Mouse (Mus musculus) activated CD4-positive, CD25-positive, alpha-beta regulatory T cell, adult 4 months (primary cell): ENCODE data around the gene Fads2. TPM values are rescaled to one million over a fixed set of nuclear protein-coding genes. Genes with fewer than 3 reads are reported as not detected.

Source experiments
- ATAC-seq: one replicate; pipeline ENCODE4 v1.8.0; 2017
- polyA plus RNA-seq, 2 experiments: library from polyadenylated mRNA; unstranded; fragments of 100-300 nt; shearing (Covaris generic); gene quantifications; one replicate each; pipeline ENCODE4 v1.2.1; 2017

The Fads2 gene
- polyA plus RNA-seq, 2 experiments from 2014 or later, result 0.19 to 0.29 TPM

DNA sequence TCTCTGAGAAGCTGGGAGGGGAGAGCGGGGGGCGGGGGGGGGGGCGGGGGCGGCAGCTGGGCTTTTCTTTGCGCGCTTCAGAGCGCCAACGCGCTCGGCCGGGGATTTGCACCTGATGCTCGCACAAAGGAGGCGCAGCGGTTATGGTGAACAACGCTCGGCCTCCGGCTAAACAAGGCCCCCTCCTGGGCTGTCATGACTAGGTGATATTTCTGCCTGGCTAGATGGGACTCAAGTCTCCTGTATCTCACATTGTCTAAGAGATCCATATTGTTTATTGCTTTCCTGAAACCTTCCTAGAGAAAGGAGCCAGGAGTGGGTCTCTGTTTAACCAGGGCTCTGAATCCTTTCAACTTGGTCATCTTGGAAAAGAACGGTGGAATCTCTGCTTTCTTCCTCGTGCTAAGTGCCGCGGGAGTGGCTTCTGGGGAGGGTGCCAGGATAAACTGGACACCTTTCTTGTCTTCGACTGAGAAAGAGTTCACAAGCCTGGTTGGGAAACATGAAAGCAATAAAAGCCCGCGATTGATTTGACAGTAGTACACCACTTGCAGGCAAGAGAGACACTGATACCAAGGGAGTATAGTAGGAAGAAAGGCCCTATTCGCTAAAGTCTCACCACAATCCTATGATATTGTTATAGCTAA, 631 bp upstream of the Fads2 start:
- ATAC-seq, result no peak

DNA sequence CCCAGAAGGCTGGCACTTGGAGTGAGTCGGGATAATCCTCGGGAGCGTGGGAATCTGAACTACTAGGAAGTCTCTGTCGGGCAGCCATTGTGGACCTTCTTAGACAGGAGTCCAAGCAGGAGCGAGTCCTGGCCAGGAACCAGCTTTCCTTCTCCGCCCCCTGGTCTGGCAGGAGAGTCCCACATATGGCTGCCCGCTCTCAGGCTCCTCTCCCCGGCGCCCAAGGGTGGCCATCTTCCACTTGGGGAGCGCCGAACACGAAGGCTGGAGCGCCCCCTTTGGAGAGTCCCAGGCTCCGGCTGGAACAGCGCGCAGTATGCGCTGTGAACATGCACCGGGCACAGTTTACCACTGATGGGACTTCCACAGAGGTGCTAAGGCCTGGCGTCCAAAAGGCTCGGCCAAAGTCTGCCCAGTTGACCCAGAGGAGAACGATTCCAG, 895 bp downstream of the Fads2 start:
- no peak for ATAC-seq

DNA sequence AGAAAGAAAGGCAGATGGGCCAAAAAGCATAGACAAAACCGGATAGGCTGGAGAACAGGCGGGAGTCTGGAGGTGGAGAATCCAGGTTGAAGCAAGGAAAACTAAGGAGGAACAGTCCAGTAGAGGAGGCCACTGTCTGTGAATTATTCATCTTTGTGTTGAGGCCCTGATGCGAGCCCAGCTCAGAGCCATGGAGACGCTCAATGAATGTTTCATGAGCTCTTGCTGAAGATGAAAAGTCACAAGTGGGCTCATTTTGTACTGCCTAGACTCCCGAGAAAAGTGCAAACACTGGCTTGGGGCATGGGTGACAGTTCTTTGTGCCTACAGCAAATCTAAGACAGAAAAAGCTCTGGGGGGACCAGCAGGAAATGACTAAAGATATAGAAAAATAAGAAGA, 3.7 kb downstream of the Fads2 start:
- ATAC-seq, result no peak

DNA sequence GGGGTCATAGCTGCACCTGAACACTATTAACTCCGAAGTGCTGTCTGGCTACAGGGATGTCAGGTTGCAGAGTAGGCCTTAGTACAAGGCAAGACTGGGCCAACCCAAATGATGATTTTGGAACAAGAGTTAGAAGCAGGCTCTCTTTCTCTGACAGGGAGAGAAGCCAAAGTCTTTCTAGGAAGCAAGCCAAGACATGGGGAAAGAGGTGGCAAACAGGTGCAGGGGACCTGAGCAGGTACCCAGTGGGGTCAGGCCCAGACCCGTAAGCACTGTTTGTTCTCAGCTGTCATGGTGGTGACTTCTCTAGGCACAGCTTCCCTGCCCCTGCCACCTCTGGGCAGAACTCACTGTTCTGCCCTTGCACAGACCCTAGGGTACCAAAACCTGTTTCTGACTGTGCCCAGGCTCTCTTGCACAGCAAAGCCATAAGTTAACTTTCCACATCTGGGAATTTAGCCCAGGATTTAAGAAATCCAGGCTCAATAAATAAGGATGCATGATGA, 5.1 kb downstream of the Fads2 start:
- no peak for ATAC-seq

DNA sequence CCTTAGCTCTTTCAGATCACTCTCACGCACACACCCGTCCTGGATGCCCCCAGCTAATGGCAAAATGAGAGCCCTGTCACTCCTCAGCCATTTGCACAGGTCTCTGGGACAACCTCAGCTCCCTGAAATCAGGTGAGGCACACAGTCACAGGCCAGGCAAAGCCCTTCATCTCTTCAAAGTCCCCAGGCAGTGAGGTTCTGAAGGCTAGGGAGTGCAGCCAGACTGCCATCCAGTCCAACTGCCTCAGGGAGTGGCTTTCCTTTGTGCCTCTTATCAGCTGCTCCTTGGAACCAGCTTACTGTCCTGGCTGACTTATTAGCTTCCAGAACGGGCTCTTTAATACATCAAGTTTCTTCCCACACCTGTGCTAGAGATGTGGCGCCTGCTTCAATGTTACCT, 6.9 kb downstream of the Fads2 start:
- no peak for ATAC-seq

DNA sequence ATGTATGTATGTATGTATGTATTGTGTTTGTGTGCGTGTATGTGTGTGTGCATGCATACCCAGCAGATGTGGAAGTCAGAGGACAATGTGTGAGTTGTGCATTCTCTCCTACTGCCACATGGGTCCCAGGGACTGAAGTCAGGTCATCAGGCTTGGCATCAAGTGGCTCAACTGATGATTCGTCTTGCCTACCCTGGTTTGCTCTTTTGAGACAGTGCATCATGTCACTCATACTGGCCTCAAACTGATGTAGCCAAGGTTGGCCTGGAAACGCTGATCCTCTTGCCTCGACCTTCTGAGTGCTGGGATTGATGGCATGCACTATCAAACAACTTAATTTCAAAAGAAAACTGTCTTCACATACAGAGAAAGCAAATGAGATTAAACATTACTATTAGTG, 7.7 kb downstream of the Fads2 start:
- no peak for ATAC-seq

DNA sequence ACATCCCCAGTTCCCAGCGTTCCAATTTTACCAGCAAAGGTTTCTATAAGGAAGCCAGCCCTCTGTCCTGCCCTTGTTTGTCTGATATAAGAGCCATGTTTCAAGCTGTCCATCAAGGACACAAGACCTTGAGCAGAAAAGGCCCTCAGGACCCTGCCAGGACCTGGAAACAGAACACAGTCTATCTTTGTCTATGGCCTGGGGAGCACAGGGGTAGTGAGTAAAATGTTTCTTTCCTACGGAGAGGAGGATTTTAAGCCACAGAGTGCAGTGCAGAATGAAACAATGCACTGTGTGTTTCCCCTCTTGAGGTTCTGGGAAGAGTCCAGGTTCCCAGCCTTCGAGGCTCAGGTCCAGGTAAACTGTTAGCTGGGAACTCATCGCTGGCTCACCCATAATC, 14.6 kb downstream of the Fads2 start:
- no peak for ATAC-seq

DNA sequence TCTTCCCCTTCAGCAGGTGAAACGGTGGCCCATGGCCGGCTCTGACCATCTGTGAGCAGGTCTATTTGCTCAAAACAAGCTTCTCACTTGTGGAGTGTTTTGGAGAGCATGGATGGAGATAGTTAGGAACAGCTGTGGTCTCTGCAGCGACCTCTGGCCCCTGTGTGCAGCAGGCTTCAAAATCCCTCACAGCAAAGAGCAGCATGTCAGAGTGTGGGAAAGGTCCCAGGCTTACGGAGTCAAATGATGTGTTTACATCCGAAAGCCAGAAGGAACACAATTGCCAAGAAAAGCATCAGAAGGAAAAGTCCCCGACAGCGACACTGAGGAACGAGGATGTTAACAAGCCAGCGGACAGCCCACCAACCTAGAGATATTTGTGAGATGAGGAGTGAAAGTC, 16.1 kb downstream of the Fads2 start:
- no peak for ATAC-seq

DNA sequence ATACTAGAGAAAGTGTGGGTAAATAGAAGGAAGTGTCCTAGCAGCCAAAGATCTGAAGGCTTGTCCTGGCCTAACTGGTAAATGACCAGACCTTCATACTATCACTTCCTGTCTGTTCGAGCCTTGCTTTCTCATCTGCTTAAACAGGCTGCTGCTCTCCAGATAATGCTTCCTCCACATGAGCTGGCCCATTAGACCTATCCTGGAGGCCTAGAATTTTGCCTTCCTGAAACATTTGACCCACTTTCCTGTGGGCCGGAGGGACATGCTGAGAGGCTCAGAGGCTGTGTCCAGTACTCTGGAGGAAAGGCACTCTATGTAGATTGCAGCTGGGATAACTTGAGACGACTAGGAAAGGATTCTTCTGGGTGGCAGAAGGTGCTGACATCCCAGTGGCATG, 19.4 kb downstream of the Fads2 start:
- no peak for ATAC-seq

DNA sequence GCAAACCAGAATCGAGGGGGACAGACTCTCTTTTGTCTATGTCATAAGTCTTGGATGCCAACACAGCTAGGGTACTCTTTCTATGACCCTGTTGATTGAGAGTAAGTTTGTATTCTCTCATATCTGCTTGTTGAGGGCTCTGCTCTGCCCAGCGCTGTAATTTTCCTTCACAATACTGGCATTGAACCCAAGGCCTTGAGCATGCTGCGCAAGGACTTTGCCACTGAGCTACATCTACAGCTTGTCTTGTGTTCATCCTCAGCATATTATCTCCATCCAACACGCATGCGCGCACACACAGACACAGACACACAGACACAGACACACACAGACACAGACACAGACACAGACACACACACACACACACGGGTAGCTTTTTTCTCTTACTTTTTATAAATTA, 21.2 kb downstream of the Fads2 start:
- no peak for ATAC-seq

DNA sequence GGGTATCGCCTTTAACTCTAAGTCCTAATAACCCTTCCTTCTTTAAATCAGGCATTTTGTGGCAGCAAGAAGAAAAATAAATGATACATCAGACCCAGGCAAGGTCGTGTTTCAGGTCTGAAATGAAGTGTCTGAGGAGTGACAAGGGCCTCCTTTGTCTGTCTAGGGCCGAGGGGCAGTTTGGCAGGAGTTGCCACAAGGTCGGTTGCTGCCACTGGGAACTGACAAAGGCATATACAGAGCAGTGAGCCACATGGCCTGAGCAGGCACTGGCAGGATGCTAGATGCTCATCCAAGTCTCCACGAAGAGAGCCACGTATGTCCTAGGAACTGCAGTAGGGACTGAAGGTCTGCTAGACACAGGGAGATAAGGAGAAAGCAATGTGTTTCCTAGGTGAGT, 23.2 kb downstream of the Fads2 start:
- ATAC-seq, result no peak

DNA sequence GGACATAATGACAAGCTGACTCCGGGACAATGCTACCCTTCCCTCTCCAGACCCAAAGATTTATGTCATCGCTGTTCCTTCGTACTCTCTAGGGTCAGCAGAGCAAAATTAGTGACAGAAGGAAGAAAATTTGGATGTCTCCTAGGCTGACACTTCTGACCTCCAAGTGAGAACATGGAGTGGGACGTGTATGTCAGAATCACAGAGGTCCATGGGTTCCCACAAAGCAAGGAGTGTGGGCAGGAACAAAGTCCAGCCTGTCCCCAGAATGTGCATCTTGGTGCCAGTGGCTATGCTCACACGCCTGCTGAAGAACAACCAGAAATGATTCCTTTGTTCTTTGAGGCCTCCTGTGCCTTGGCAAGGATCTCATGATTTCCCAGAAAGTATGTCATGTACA, 28.4 kb downstream of the Fads2 start:
- ATAC-seq, result no peak

DNA sequence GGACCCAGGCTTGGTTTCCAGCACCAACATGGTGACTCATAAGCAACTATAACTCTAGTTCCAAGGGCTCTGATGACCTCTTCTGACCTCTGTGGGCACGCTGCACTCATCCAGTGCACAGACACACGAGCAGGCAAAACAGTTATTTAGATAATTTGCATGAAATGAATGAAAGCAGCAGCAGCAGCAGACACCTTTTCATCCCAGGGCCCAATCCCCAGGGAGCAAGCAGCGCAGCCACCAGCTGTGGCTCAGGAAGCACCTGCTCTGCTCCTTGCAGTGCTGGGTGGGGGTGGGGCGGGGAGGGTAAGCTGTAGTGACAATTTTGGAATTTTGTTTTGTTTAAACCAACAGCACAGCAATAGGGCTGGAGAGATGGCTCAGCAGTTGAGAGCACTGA, 29.7 kb downstream of the Fads2 start:
- ATAC-seq, result no peak

DNA sequence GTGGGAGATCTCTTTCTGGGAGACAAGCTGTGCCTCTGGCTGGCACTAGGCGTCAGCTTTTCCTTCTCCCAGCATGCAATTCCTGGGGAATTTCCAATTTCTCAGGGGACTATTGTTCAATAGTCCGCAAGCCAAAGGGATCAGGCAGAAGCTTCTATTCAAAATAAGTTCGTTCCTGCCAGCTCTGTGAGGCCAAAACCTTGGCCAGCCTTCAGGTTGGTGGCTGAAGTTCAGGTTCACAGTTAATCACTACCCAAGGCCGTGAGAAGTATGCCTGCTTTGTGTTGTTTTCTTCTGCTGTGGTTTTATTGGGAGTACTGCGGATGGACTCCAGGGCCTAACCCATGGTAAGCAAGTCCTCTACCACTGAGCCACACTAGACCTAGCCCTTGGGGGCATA, 30.4 kb downstream of the Fads2 start:
- no peak for ATAC-seq

DNA sequence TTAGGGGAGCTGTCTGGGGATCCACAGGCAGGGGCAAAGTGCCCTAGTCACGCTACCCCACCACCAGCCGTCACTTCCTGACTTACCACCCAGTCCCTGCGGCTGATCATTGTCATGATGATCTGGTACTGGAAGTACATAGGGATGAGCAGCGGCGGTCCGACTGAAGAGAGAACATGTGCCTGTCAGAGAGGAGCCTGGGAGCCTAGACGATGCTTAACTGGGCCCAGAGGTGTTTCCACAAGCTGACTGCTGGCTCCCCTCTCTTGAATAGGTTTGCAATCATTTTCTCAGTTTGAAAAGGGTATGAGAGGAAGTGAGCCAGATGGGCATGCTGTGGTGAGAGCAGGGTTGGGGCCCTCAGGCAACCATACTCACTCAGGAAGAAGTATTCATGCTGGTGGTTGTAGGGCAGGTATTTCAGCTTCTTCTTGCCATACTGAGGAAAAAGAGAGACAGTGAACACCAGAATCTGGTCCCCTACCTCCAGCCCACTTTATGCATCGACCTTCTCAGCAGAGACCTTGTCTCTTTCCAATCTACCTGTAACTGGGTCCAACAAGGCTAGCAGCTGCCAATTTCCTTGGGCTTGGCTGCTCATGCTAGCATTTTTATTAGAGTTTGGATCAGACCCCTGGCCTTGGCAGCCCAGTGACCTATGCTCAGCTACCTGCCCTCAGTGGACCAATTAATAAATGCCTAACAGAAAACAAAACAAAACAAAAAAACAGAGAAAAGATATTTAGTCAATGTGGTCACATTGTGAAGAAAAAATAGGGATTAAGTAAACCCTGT, 31.2 kb downstream of the Fads2 start:
- no peak for ATAC-seq

DNA sequence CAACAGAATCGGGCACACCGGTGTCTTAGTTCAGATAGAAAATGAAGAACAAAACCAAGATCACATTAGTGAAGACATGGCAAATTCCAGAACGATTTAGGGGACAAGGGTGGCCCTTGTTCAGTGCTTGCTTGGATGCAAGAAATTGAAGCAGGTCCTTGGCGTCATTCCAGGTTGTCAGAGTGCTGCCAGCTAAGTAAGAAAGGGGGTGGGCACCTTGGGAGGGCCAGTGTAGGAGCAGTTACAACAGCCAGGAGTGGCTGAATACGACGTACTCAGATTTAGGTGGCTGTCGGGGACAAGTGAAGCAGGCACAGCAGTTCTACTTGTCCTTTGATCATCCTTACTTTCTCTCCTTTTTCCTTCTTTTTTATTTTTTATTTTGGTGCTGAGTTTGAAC, 33.8 kb downstream of the Fads2 start:
- ATAC-seq, result no peak

DNA sequence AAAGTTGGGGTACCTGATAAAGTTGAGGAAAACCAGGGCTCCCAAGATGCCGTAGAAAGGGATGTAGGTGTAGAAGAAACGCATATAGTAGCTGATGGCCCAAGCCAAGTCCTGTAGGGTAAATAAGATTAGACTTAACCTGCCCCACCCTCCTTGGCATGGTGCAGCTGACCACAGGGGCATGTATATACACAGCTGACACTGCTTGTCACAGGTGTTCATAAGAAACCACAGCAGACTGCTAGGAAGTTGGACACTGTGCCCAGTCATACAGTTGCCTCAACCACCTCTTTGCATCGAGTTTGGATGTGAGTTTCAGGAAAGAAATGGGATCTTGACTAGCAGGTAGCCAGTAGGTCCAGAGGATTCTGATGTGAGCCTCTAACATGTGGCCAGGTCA, 35.0 kb downstream of the Fads2 start:
- no peak for ATAC-seq

DNA sequence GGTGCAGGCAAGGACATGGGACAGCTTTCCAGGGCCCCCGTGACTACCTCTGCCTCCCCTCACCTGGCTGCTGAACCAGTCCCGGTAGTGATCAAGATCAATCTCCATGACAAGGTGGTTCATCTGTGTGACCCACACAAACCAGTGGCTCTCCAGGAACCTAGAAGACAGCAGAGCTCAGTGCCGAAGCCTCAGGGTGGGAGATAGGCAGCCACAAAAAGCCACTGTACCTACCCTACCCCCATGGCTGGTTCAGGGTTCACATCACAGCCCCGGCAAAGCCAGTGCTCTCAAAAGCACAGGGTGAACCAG, 35.4 kb downstream of the Fads2 start:
- no peak for ATAC-seq

DNA sequence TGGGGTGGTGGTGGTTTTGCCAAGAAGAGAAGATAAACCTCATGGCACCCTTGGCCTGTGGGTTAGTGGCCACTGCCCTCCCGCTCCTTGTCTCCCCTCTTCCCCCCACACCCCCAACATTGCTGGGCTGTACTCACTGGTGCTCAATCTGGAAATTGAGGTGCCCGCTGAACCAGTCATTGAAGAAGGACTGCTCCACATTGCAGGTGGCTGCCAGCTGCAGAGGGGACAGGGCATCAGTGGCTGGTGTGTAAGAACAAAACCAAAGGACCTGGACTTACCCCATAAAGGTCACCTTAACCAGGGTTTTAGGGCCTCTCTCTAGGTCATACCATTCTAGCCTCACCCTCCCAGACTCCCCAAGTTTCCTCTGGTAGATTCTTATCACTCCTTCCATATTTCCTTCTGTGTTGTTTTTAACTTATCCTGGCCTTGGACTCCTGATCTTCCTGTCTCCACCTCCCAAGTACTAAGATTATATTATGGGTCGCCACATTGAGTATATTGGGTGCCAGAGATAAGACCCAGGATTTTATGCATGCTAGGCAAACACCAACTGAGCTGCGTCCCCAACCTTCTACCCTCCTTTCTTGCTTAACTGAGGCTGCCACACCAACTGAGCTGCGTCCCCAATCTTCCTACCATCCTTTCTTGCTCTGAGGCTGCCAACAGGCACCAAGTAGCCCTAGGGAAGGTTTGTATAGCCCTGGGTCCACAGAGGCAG, 35.9 kb downstream of the Fads2 start:
- no peak for ATAC-seq

DNA sequence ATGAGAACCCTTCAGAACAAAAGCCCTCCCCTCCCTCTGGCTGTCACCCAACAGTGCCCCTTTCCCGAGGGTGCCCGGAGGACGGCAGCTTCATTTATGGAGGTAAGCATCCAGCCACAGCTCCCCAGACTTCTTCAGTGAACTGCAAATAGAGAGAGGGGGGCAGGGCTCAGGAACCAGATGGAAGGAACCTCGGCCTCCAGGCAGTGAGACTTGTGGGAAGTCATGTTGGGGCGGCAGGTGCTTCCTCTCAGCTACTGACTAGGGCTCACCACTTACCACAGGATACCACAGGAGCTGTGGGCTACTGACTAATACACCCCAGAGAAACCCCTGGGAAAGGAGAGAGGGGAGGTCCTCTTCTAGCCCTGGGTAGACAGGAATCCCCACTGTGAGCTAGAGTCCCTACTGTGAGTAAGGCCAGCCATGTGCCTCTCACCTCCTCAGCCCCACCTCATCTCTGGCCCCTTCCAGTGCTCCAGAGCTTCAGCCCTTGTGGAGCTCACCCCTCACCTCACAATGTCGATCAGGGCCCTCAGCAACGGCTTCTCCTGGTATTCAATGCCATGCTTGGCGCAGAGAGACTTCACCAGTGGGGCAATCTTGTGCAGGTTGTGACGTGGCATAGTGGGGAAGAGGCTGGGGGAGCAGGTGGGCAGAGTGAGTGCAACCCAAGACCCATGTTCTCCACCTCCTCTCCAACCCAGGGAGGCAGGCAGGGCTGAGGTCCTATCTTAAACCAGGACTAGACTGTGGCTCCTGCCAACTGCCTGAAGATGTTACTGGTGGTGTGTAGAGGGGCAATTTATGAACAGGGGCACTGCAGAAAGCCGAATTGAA, 37.2 kb downstream of the Fads2 start:
- ATAC-seq, result no peak

DNA sequence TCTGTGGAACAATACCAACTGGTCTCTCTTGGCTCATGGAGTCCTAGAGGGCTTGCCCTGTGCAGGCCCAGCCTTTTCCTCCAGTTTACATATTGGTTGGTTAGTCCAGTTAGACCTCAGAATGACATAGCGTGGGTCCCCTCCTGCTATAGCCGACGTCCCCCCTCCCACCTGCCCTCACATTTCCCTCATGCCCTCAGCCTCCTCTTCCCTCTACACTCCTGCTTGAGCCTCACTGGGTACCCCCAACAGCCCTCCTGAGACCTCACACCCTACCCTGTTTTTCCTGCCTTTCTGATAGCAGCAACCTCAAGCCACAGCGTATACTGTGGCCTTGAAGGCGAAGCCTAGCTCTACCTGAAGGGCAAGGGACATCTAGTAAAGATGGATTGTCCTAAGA, 38.7 kb downstream of the Fads2 start:
- ATAC-seq, result no peak

DNA sequence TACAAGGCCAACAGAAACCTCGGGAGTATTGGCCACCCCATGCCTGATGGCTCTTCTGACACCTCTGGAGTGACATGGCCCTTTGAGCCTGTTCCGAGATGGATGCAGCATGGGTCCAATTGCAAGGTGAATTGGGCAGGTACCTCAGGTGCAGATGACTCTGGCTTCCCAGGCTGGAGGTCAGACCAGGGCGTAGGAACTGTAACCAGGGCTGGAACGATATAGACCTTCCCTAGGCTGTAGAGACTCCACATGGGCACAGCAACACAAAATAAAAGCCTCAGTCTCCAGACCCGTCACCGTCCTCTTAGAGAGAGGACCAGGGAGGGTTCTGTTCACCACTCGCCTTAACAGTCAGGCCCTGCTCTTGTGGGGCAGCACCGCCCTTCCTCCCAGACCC, 39.3 kb downstream of the Fads2 start:
- no peak for ATAC-seq

DNA sequence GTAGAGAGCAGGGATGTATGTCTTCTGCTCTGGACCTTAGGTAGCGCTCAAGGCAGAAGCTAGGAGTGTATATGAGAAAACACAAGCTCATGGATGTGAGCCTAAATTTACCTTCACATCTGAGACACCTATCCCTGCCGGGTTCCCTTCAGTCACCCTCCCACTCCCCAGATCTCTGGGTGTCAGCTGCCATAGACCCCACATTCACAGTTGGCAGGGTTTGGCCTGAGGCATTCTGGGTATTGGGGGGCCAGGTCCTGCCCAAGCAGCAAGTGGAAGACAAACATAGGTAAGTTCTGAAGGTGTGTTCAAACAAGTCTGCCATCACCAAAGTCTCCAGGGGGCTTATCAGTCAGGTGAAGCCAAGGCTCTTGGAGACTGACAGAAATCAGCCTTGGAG, 39.9 kb downstream of the Fads2 start:
- ATAC-seq, result no peak
